Mouse (Mus musculus): ENCODE measurements around the gene Arl4a. TPM values are rescaled to one million over a fixed set of nuclear protein-coding genes. Genes with fewer than 3 reads are reported as not detected.

Gene Arl4a
- polyA plus RNA-seq, 1 experiment from 2014 or later, result 108 TPM

DNA sequence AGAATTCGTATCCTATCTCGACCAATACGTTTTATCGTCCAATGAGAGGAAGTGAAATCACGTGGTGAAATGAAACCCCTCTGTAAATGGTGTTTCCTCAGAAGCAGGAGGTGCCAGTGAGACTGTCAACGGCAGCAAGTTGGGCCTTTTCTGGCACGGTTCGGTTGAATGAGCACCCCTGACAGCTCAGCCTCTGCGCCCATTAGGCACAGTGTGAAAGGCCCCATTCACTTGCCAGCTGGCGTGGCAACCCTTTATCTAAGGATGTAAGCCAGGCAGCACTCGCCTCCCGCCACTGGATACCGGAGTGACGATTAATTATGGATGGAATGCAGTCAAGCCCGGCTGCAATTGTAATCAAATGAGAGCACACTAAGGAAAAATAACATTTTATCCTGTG, 81.4 kb downstream of the Arl4a start:
- peak; percentile 95 for ATAC-seq

More for the DNA sequence above, 81.4 kb downstream of the Arl4a start:
- Histone ChIP-seq H3K9me3 (ENCODE audit: control insufficient read depth, low read length) (0 out of 2 replicates have a peak, but pooled peaks cover 2% of the 10 kb centered on the region), H3K4me2 (ENCODE audit: low read length) (peak overlapping the region; percentile 57), H3K4me1 (ENCODE audit: control insufficient read depth, insufficient read depth, low read depth, low read length) (no peaks in the 10 kb centered on the region; the same call in 1 of the 2 replicates), H3K27ac (ENCODE audit: low read depth, low read length) (peak overlapping the region; percentile 59), H3K36me3 (ENCODE audit: control insufficient read depth, insufficient read depth, low read length) (no peaks in the 10 kb centered on the region), H3K9ac (ENCODE audit: low read depth, low read length) (peak overlapping the region; percentile 50), H3K4me3 (ENCODE audit: low read length) (peak overlapping the region; percentile 38), H3K27me3 (replicated peaks; ENCODE audit: control insufficient read depth, insufficient read depth, low read length) (no peaks in the 10 kb centered on the region)
- 13% methylated on average over 15 of the region's 15 CpGs for WGBS

Other genes starting within 250 kb of the Arl4a start
- 0.21 TPM in 1 of 2 replicates, not detected in the other for gene Scin, start 96.2 kb upstream of the Arl4a start, polyA plus RNA-seq (2015; fragmentation: Nextera tagmentation; extraction: Ambion mirVana)
- gene Lsmem1, start 161.5 kb upstream of the Arl4a start, polyA plus RNA-seq (2015; fragmentation: Nextera tagmentation; extraction: Ambion mirVana), result 0.16 TPM in 1 of 2 replicates, not detected in the other
- gene Ifrd1, start 210.5 kb upstream of the Arl4a start, polyA plus RNA-seq (2015; fragmentation: Nextera tagmentation; extraction: Ambion mirVana), result 152 and 156 TPM in 2 replicates

Data from hindbrain, embryonic 16.5 days (tissue).